Mouse (Mus musculus) cerebellum, adult (tissue): ENCODE data around the gene Hist1h4a.
"Not testable (repeated sequence)": the region's sequence is repeated elsewhere in the genome, so short reads cannot be mapped to it uniquely, and the experiment has no call there.

Experiments used
- ATAC-seq: cut with Nextera tagmentation; 2 replicates; pipeline ENCODE4 v1.9.2; 2017; ENCODE audit warnings: mild to moderate bottlenecking, moderate library complexity, mixed read lengths; ENCODE audit not compliant: insufficient number of reproducible peaks, low FRiP score, low TSS enrichment

Hist1h4a gene

GRCm38 (mm10) chr13:23759916-23760239, 1.2 kb downstream of the Hist1h4a start:
- ATAC-seq, result no peak

- ATAC-seq, result no peak
These were observed 1.7 kb downstream of the Hist1h4a start for GRCm38 (mm10) chr13:23759251-23759771.

DNA sequence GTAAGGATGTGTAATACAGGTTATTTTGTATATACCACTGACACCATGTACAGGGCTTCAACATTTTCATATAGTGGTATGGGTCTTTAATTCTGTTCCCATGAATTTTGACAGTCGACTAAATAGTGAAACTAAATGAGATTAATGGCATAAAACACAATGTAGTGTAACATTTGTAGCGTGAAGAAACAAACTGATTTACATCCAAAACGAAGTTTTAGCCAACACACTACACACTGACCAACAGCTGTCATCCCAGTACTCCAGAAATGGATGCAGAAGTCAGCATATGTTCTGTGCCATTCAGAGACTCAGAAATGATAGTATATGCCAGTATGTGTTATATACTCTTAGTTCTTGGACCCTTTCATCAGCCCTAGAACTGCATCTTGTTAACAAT, 3.1 kb downstream of the Hist1h4a start:
- ATAC-seq, result no peak

DNA sequence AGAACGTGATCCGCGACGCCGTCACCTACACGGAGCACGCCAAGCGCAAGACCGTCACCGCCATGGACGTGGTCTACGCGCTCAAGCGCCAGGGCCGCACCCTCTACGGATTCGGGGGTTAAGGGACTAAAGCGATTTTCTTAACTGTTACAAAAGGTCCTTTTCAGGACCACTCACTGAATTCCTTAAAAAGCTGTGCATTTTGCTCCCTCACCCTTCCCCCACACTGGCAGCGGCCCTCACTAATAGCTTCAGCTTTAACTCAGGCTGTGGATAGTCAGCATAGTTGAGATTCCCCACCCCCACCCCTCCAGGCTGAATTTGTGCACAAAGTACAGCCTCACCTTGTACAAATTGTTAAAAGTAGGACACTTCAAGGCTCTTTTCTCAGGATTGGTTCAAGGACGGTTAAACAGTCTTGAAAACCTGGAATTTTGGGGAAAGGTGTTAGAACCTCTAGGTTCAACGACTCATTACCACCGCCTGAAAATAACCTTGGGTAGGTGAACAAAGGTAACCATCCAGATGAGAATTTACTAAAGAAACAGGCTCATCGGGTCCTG, 3.7 kb downstream of the Hist1h4a start:
- ATAC-seq, result no peak

GRCm38 (mm10) chr13:23756790-23757189, 4.2 kb downstream of the Hist1h4a start, which contains the start of gene Hist1h4b:
Gene Hist1h4b, plus strand, starts transcription at chr13:23757013.
- ATAC-seq, result peak; percentile 69

- no peak for ATAC-seq
These were observed 6.0 kb downstream of the Hist1h4a start for GRCm38 (mm10) chr13:23755000-23755399.

DNA sequence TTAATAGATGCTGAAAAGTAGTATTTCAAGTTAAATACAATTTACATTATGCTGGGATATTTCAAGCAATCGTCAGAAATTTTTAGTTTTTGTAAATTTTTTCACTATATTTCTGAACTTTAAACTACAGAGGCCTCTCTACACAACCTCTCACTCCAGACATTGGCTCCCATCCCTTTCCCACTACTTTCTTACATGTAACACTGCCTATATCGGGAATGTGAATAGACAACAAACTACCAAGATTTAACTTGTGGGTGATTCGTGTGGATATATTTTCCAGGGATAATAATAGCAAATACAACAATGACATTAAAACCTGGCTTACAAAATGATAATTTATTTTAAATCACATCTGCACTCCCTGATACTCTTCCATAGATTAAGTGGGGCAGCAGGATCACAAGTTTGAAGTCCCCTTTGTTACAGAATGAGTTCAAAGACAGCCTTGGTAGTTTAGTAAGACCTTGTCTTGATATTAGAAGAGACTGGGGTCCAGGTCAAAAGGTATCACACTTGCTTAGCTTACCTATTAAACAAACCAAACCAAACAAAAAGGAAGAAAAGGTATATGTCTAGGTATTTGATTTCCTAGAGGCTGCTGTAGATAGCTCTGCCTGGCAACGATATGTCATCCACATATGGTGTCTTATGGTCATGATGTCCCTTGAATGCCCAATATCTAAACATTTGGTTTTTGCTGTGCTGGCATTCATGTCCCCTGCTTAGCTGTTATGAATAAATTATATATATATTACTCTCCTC, 7.5 kb downstream of the Hist1h4a start:
- no peak for ATAC-seq

- no peak for ATAC-seq
These were observed 8.3 kb downstream of the Hist1h4a start for GRCm38 (mm10) chr13:23752742-23753172.

- peak; percentile 53; the same call in 1 of the 2 replicates for ATAC-seq
These were observed 8.8 kb downstream of the Hist1h4a start, which contains the start of gene Hist1h3b for GRCm38 (mm10) chr13:23752067-23752741. Gene Hist1h3b, plus strand, starts transcription at chr13:23752267.

DNA sequence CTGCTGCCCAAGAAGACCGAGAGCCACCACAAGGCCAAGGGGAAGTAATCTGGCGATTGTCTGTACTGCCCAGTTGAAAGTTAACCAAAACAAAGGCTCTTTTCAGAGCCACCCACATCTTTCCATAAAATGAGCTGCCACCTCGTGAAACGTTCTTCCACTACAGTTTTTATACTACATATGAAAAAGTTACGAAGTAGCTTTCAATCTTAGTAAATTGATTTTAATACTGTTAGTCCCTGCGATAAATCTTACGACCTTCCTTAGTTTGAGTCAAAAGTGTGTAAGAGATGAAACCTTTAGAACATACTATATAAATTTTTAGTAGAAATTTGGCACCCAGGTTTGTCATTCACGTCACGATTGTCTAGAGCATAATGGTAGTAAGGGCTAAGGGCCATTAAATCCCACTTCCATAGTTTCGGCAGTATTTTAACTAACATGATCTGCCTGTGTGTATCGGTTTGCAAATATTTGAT, 9.5 kb downstream of the Hist1h4a start:
- no peak for ATAC-seq

GRCm38 (mm10) chr13:23750839-23751477, 10.1 kb downstream of the Hist1h4a start, which contains the start of gene Hist1h2ab:
Gene Hist1h2ab, plus strand, starts transcription at chr13:23751126.
- not testable (repeated sequence) for ATAC-seq

- no peak for ATAC-seq
These were observed 11.4 kb downstream of the Hist1h4a start for GRCm38 (mm10) chr13:23749563-23750121.

DNA sequence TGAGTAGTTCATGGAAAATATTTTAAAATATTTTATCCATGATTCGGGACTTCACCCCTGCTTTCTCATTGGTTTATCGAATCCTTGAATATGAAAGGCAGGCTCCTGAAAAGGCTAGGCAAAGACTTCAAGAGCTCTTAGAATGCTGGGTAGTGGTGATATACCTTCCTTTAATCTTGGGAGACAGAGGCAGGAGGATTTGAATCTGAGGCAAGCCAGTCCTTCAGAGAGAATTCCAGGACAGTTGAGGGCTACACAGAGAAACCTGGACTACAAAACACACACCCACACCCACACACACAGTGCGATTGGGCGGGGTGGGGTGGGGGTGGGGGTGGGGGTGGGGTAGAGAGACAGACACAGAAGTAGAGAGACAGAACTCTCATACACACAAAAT, 13.1 kb downstream of the Hist1h4a start:
- no peak for ATAC-seq

DNA sequence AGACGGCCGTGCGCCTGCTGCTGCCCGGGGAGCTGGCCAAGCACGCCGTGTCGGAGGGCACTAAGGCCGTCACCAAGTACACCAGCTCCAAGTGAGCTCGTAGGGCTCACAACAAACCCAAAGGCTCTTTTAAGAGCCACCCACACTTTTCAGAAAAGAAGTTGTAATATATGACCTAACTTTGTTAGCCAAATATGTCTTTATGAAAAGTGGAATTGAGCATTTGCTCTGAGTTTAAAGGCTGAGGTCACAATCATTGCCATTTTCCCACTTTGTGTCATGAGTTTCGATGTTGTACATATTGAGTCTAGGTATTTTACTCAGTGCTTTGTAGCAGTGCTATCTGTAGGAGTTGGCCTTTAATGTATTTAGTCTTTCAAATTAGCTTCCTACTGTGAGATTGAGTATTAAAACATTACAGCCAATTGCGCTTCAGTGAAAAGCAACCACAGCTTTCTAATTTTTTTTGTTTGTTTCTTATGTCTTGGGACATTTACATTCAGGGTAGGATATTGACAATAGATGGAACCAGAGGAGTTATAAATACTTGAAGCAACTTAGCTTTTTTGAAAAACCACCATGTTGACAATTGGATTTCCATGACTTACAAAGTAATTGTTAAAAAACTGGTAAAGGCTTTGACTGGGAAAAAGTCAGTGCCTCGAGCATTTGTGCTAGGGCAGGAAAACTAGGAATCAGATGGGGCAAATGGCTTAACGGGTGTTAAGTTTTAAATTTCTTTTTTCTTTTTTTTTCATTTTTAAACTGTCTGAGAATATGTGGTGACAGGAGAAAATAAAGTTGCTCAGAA, 13.7 kb downstream of the Hist1h4a start:
- no peak for ATAC-seq

GRCm38 (mm10) chr13:23746201-23747080, 14.6 kb downstream of the Hist1h4a start, which contains the start of gene Hist1h2bb:
Gene Hist1h2bb, plus strand, starts transcription at chr13:23746734.
- ATAC-seq, result peak; percentile 99

DNA sequence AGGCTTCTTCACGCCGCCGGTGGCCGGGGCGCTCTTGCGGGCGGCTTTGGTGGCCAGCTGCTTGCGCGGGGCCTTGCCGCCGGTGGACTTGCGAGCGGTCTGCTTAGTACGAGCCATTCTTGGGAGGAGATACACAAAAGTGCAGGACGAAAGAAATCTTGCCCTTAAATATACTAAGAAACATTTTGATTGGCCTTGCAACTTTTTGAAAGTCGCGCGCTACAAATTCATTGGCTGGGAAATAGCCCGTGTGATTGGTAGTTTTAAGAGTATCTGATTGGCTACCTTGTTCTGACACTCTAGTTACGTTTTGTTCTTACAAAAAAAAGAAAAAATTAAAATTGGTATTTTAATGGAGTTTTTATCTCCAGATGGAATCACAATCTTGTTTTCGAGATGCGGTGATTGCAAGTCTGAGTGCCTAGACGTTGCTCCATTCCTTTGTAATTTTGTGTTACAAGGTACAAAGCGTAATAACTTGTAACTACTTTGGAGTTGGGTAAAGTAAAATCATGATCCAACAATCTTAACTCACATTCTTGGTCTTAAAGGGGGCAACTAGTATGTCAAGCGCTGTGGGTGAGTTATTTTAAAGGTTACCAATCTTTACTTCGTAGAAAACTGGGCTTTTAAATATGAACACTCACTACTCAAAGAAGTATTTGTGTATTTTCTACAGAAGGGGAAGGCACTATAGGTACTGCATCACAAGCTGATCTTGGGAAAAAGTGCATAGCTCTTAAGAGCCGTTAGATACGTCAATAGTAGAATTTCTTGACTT, 15.5 kb downstream of the Hist1h4a start, which contains the start of gene Hist1h3c:
Gene Hist1h3c (minus strand): TSS at position 222 of the 781 bp plus-strand sequence.
- peak; percentile 56 for ATAC-seq
